Mouse (Mus musculus) heart, postnatal 0 days (tissue): ENCODE results near the gene Arpc5l.

ENCODE experiments used
- CTCF ChIP-seq: IDR thresholded peaks from 2 replicates; pipeline ENCODE4 v1.5.1; 2016; ENCODE audit warnings: antibody characterized with exemption, control low read depth, low read depth
- EP300 ChIP-seq: IDR thresholded peaks from 2 replicates; pipeline ENCODE4 v1.6.1; 2016; ENCODE audit warnings: antibody characterized with exemption, low read depth

DNA sequence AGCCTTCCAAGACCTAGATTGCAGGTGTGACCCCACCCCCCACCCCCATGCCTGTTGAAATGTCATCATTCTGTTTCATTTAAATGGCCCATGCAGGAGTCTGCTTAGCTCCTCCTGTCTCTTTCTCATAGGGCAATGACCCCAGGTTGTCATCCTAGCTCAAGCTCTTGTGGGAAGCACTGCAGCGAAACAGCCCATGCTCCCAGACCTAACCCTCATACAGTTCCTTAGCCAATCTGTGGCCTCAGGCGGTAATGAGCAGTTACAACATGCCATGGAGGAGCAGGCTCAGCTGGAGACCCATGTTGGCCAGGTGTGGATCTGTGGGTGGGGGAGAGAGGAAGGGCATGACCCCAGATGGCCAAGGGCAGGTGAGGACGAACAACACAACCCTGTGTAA, 30.0 kb upstream of the Arpc5l start:
- TF ChIP-seq CTCF, result no peak
- TF ChIP-seq EP300, result no peak
